Mouse (Mus musculus) kidney, embryonic 14.5 days (tissue): ENCODE data around the gene Traf7. TPM values are rescaled to one million over a fixed set of nuclear protein-coding genes. Genes with fewer than 3 reads are reported as not detected.

Experiments used
- ATAC-seq: fragments of 200-750 bp; cut with Nextera tagmentation; 2 replicates; pipeline ENCODE4 v1.8.0; 2017; ENCODE audit warnings: moderate number of reproducible peaks, mild to moderate bottlenecking, moderate TSS enrichment, moderate library complexity; ENCODE audit not compliant: low FRiP score, low TSS enrichment
- H3K27ac ChIP-seq: fragments of 300-500 bp; sonication (generic); 2 replicates; pipeline ENCODE4 v1.5.1; 2014; ENCODE audit warnings: low read depth, mild to moderate bottlenecking, low read length, moderate library complexity, mixed read lengths
- H3K27me3 ChIP-seq: fragments of 300-500 bp; sonication (generic); 2 replicates; pipeline ENCODE4 v1.6.1; 2014; ENCODE audit warnings: mild to moderate bottlenecking, low read length; ENCODE audit not compliant: control insufficient read depth, insufficient read depth
- H3K36me3 ChIP-seq: fragments of 300-500 bp; sonication (generic); 2 replicates; pipeline ENCODE4 v1.6.1; 2014; ENCODE audit warnings: low read length, mixed read lengths; ENCODE audit not compliant: control insufficient read depth, insufficient read depth
- H3K4me1 ChIP-seq: fragments of 300-500 bp; sonication (generic); 2 replicates; pipeline ENCODE4 v1.6.1; 2014; ENCODE audit warnings: low read length, mixed read lengths; ENCODE audit not compliant: control insufficient read depth, insufficient read depth
- H3K4me2 ChIP-seq: fragments of 300-500 bp; sonication (generic); replicated peaks from 2 replicates; pipeline ENCODE4 v1.6.1; 2014; ENCODE audit warnings: low read depth, mild to moderate bottlenecking, low read length
- H3K4me3 ChIP-seq: fragments of 300-500 bp; sonication (generic); 2 replicates; pipeline ENCODE4 v1.5.1; 2014; ENCODE audit warnings: mild to moderate bottlenecking, low read length
- H3K9ac ChIP-seq: fragments of 300-500 bp; sonication (generic); 2 replicates; pipeline ENCODE4 v1.6.1; 2014; ENCODE audit warnings: low read depth, mild to moderate bottlenecking, low read length, moderate library complexity
- H3K9me3 ChIP-seq: fragments of 300-500 bp; sonication (generic); 2 replicates; pipeline ENCODE4 v1.6.1; 2016; ENCODE audit warnings: low read length; ENCODE audit not compliant: control insufficient read depth
- WGBS: fragments of 180-500 bp; shearing (Covaris S2); extraction: QIAGEN DNeasy Blood & Tissue Kit; methylation state at CpG from one replicate; pipeline ENCODE4 v1.1.7; 2014; 5-methylcytosine and 5-hydroxymethylcytosine counted together
- polyA plus RNA-seq: library from polyadenylated mRNA; unstranded; fragments of >200 nt; fragmentation: Nextera tagmentation; extraction: Ambion mirVana; gene quantifications from 2 replicates; pipeline ENCODE4 v1.2.1, GENCODE M21; 2014

The Traf7 gene
- polyA plus RNA-seq, 1 experiment from 2014 or later: 88.5 TPM

DNA sequence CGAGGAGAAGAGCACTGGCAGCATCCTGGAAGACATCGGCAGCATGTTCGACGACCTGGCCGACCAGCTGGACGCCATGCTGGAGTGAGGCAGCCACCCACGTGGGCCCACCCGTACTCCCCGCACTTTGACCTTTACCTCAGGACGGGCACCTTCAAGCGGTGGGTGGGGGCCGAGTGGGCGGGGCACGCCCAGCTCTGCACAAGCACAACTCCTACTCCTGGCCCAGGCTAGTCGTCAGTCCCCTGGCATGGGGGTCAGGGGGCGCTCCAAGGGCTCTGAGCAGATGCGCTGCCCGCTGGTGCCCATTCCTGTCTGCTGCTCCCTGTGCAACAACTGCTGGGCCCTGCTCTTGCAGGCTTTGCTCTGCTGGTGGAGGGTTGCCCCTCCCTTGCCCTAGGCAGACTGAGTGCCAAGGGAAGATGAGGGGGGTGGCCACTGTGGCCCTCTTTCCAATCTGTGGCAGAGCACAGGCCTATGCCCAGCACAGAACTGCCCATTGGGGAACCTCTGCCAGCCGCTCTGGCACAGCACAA is 20.5 kb downstream of the Traf7 start:
- Histone ChIP-seq H3K9me3 (no peaks in the 10 kb centered on the region), H3K4me1 (peaks cover 3% of the 10 kb centered on the region; the same call in 1 of the 2 replicates), H3K36me3 (peaks cover 45% of the 10 kb centered on the region), H3K4me2 (peak overlapping the region; percentile 37), H3K27me3 (no peaks in the 10 kb centered on the region), H3K27ac (no peak overlapping the region), H3K9ac (no peak overlapping the region), H3K4me3 (no peak overlapping the region)
- WGBS: 52% methylated on average over 18 of the region's 19 CpGs
- ATAC-seq: no peak

- H3K9me3 ChIP-seq: no peaks in the 10 kb centered on the region
- 0 out of 2 replicates have a peak overlapping the region, but pooled peaks have one; percentile 16 for H3K4me3 ChIP-seq
- 0 out of 2 replicates have a peak, but pooled peaks have one; percentile 32 for ATAC-seq
- peaks cover 3% of the 10 kb centered on the region; the same call in 1 of the 2 replicates for H3K4me1 ChIP-seq
- no peaks in the 10 kb centered on the region for H3K27me3 ChIP-seq
- 26% methylated on average over 36 of the region's 36 CpGs for WGBS
- no peak overlapping the region for H3K27ac ChIP-seq
- H3K36me3 ChIP-seq: peaks cover 38% of the 10 kb centered on the region
- H3K9ac ChIP-seq: no peak overlapping the region
- peak overlapping the region; percentile 37 for H3K4me2 ChIP-seq
Measured at GRCm38 (mm10) chr17:24506332-24507070, 21.2 kb downstream of the Traf7 start.

GRCm38 (mm10) chr17:24505286-24505955 is 22.3 kb downstream of the Traf7 start:
- 94% methylated on average over 30 of the region's 30 CpGs for WGBS
- H3K27me3 ChIP-seq: no peaks in the 10 kb centered on the region
- peaks cover 3% of the 10 kb centered on the region; the same call in 1 of the 2 replicates for H3K4me1 ChIP-seq
- H3K27ac ChIP-seq: no peak overlapping the region
- no peaks in the 10 kb centered on the region for H3K9me3 ChIP-seq
- no peak for ATAC-seq
- H3K36me3 ChIP-seq: peaks cover 29% of the 10 kb centered on the region
- no peak overlapping the region for H3K4me3 ChIP-seq
- no peak overlapping the region for H3K4me2 ChIP-seq
- no peak overlapping the region for H3K9ac ChIP-seq

DNA sequence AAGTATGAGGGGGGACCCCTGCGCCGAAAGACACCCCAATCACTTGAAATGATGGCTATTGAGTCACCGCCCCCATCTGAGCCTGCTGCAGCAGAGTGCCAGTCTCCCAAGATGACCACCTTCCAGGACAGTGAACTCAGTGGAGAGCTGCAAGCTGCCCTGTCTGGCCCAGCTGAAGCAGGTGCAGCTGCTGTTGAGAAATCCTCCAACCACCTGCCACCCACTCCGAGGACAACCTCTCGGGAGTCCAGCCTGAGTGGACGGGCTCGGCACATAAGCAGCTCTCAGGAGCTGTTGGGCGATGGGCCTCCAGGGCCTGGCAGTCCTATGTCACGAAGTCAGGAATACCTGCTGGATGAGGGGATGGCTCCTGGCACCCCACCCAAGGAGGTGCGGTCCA is 23.7 kb downstream of the Traf7 start:
- WGBS: 91% methylated on average over 10 of the region's 10 CpGs
- H3K9ac ChIP-seq: no peak overlapping the region
- no peak overlapping the region for H3K27ac ChIP-seq
- H3K4me1 ChIP-seq: peaks cover 3% of the 10 kb centered on the region; the same call in 1 of the 2 replicates
- H3K4me3 ChIP-seq: no peak overlapping the region
- H3K27me3 ChIP-seq: no peaks in the 10 kb centered on the region
- H3K9me3 ChIP-seq: no peaks in the 10 kb centered on the region
- ATAC-seq: no peak
- no peak overlapping the region for H3K4me2 ChIP-seq
- H3K36me3 ChIP-seq: peaks cover 16% of the 10 kb centered on the region; the same call in 1 of the 2 replicates

- Histone ChIP-seq H3K4me2 (no peak overlapping the region), H3K9ac (no peak overlapping the region), H3K4me1 (peaks cover 3% of the 10 kb centered on the region; the same call in 1 of the 2 replicates), H3K27me3 (no peaks in the 10 kb centered on the region), H3K9me3 (no peaks in the 10 kb centered on the region), H3K4me3 (no peak overlapping the region), H3K27ac (no peak overlapping the region), H3K36me3 (no peaks in the 10 kb centered on the region)
- ATAC-seq: no peak
- WGBS: 32% methylated on average over 11 of the region's 11 CpGs
Measured at GRCm38 (mm10) chr17:24502208-24502607, 25.5 kb downstream of the Traf7 start.

- no peaks in the 10 kb centered on the region for H3K4me1 ChIP-seq
- H3K4me3 ChIP-seq: no peak overlapping the region
- no peak overlapping the region for H3K27ac ChIP-seq
- 92% methylated on average over 1 of the region's 1 CpGs for WGBS
- no peak for ATAC-seq
- H3K4me2 ChIP-seq: no peak overlapping the region
- H3K36me3 ChIP-seq: no peaks in the 10 kb centered on the region
- H3K9ac ChIP-seq: no peak overlapping the region
- no peaks in the 10 kb centered on the region for H3K9me3 ChIP-seq
- H3K27me3 ChIP-seq: no peaks in the 10 kb centered on the region
Measured at GRCm38 (mm10) chr17:24496026-24496425, 31.7 kb downstream of the Traf7 start.

DNA sequence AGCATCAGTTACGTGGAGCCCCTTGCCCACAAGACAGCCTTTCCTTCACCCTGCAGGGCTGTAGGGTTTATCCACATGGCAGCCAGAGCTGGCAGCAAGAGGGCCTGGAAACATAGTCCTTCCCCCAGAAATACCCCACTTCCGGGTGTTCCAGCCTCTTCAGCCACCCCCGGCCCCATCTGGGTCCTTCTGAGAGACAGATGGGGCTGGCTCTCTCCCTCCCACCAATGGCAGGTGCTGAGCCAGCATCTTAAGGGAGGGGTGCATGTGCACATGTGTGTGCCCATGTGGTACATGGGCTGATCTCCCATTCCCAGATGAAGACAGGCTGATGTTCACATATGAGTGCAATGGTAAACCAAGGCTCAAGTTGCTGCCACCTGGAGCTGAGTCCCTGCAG is 32.3 kb downstream of the Traf7 start:
- no peaks in the 10 kb centered on the region for H3K36me3 ChIP-seq
- H3K27ac ChIP-seq: no peak overlapping the region
- no peaks in the 10 kb centered on the region for H3K9me3 ChIP-seq
- H3K27me3 ChIP-seq: no peaks in the 10 kb centered on the region
- H3K4me3 ChIP-seq: no peak overlapping the region
- H3K9ac ChIP-seq: no peak overlapping the region
- no peak overlapping the region for H3K4me2 ChIP-seq
- H3K4me1 ChIP-seq: no peaks in the 10 kb centered on the region
- ATAC-seq: no peak
- WGBS: 76% methylated on average over 3 of the region's 3 CpGs

- no peak overlapping the region for H3K4me2 ChIP-seq
- WGBS: 48% methylated on average over 2 of the region's 2 CpGs
- H3K9ac ChIP-seq: no peak overlapping the region
- H3K4me3 ChIP-seq: no peak overlapping the region
- no peaks in the 10 kb centered on the region for H3K4me1 ChIP-seq
- H3K27me3 ChIP-seq: no peaks in the 10 kb centered on the region
- H3K9me3 ChIP-seq: no peaks in the 10 kb centered on the region
- no peak overlapping the region for H3K27ac ChIP-seq
- no peaks in the 10 kb centered on the region for H3K36me3 ChIP-seq
- 0 out of 2 replicates have a peak, but pooled peaks have one; percentile 18 for ATAC-seq
Measured at GRCm38 (mm10) chr17:24494627-24495335, 33.0 kb downstream of the Traf7 start.
